Mouse (Mus musculus): ENCODE results near the gene Sdk1. TPM values are rescaled to one million over a fixed set of nuclear protein-coding genes. Genes with fewer than 3 reads are reported as not detected.

Sdk1 gene
- polyA plus RNA-seq, 1 experiment from 2014 or later, result 4.8 TPM

DNA sequence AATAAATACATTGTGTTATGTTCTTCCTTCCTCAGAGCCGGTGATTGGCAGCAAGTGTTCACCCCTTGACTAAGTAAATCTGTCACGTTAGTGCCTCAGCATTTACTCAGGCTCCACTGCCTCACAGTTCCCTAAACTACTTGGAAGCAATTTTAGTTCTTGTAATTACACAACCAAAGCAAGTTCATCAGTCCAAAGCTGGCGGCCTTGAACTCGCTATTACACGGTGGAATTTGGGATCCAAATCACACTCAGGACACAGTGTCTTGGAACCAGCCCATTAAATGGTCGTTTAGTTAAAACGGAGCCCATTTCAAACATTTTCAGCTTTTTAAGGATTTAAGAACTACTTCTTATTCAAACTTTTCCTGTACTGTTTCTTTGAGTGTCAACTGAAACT is 542.2 kb downstream of the Sdk1 start:
- Histone ChIP-seq H3K27me3 (replicated peaks; ENCODE audit: control insufficient read depth, insufficient read depth, low read length) (no peaks in the 10 kb centered on the region), H3K27ac (ENCODE audit: low read depth) (no peak overlapping the region), H3K4me1 (replicated peaks; ENCODE audit: control insufficient read depth, insufficient read depth, low read length) (no peaks in the 10 kb centered on the region), H3K4me2 (ENCODE audit: low read length) (no peak overlapping the region), H3K9ac (ENCODE audit: low read length) (no peak overlapping the region), H3K9me3 (ENCODE audit: control insufficient read depth, low read length) (no peaks in the 10 kb centered on the region), H3K4me3 (ENCODE audit: low read depth, low read length) (no peak overlapping the region), H3K36me3 (ENCODE audit: control insufficient read depth, insufficient read depth, low read length) (no peaks in the 10 kb centered on the region)
- WGBS, result 91% methylated on average over 7 of the region's 7 CpGs
- no peak for ATAC-seq (replicated peaks; ENCODE audit: low FRiP score, low TSS enrichment, low read depth)
- no peak for DNase-seq (ENCODE audit: low spot score)

DNA sequence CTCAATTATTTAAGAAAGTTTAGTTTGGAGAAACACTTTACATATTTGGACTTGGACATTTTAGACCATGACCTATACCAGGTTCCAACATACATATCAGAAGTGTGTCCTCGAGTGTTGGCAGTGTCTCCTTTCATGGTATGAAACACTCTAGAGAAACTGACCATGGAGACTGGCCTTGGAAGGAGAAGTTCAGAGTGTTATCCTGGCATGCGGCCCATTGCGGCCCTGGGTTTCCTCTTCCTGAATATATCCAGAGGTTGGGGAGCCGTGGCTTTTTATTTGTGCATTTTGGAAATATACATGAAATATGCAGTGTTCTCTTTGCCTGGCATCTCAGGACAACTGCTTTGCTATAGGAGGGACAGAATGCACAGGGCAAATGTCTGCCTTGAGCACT is 552.6 kb downstream of the Sdk1 start:
- WGBS, result 88% methylated on average over 4 of the region's 4 CpGs
- Histone ChIP-seq H3K27ac (ENCODE audit: low read depth) (no peak overlapping the region), H3K36me3 (ENCODE audit: control insufficient read depth, insufficient read depth, low read length) (no peaks in the 10 kb centered on the region), H3K4me1 (replicated peaks; ENCODE audit: control insufficient read depth, insufficient read depth, low read length) (no peaks in the 10 kb centered on the region), H3K9ac (ENCODE audit: low read length) (no peak overlapping the region), H3K4me3 (ENCODE audit: low read depth, low read length) (no peak overlapping the region), H3K9me3 (ENCODE audit: control insufficient read depth, low read length) (no peaks in the 10 kb centered on the region), H3K4me2 (ENCODE audit: low read length) (no peak overlapping the region), H3K27me3 (replicated peaks; ENCODE audit: control insufficient read depth, insufficient read depth, low read length) (no peaks in the 10 kb centered on the region)
- ATAC-seq (replicated peaks; ENCODE audit: low FRiP score, low TSS enrichment, low read depth) (no peak), DNase-seq (ENCODE audit: low spot score) (no peak)

DNA sequence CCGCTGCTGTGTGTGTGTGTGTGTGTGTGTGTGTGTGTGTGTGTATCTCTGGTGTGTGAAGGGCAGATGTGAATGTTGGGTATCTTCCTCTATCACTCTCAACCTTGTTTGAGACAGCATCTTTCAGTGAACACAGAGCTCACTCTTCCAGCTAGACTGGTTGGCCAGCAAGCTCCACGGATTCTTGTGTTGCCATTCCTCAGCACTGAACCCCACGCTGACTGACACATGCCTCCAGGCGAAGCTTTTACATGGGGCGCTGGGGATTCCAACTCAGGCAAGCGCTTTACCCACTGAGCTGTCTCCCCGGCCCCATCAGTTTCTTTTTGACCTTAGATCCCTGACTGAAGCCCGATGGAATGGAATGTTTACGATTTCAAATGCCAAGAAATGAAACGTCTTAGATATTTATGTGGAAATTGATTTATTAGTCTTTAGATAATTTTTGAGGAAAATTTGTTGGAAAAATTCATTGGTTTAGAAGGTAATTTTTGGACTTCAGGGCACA is 582.6 kb downstream of the Sdk1 start:
- no peaks in the 10 kb centered on the region for H3K9me3 ChIP-seq (ENCODE audit: control insufficient read depth, low read length)
- no peak for ATAC-seq (replicated peaks; ENCODE audit: low FRiP score, low TSS enrichment, low read depth)
- 40% methylated on average over 10 of the region's 10 CpGs for WGBS

DNA sequence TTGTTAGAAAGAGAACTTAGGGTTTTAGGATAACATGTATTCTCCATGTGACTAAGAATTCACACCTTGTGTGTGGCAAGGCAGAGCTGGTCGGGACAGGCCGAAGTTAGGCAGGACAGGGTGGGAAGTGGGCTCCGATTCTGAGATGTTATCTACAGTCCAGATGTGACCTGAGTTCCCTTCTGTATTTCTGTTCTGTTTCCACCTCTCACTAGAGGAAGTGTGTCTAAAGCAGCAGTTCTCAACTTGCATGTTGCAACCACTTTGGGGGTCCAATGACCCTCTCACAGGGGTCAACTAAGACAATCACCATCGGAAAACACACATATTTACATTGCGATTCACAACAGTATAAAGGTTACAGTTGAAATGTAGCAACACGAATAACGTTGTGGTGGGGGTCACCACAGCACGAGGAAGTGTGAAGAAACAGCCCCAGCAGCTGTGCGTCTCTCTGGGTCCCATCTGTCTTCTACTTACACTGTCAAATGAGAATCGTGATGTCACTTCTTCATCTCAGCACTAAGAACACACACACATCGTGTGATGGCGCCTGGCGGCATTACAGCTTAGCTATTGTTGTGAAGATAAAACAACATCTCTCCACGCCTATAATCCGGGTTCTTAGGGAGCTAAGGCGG is 583.6 kb downstream of the Sdk1 start:
- Histone ChIP-seq H3K4me2 (ENCODE audit: low read length) (no peak overlapping the region), H3K4me1 (replicated peaks; ENCODE audit: control insufficient read depth, insufficient read depth, low read length) (0 out of 2 replicates have a peak, but pooled peaks cover 3% of the 10 kb centered on the region), H3K36me3 (ENCODE audit: control insufficient read depth, insufficient read depth, low read length) (no peaks in the 10 kb centered on the region), H3K4me3 (ENCODE audit: low read depth, low read length) (no peak overlapping the region), H3K27ac (ENCODE audit: low read depth) (no peak overlapping the region), H3K9me3 (ENCODE audit: control insufficient read depth, low read length) (no peaks in the 10 kb centered on the region), H3K27me3 (replicated peaks; ENCODE audit: control insufficient read depth, insufficient read depth, low read length) (no peaks in the 10 kb centered on the region), H3K9ac (ENCODE audit: low read length) (no peak overlapping the region)
- ATAC-seq (replicated peaks; ENCODE audit: low FRiP score, low TSS enrichment, low read depth), result no peak
- DNase-seq (ENCODE audit: low spot score), result no peak
- 78% methylated on average over 16 of the region's 16 CpGs for WGBS

More for the DNA sequence above, 582.6 kb downstream of the Sdk1 start:
- Histone ChIP-seq H3K27ac (ENCODE audit: low read depth) (no peak overlapping the region), H3K27me3 (replicated peaks; ENCODE audit: control insufficient read depth, insufficient read depth, low read length) (no peaks in the 10 kb centered on the region), H3K9ac (ENCODE audit: low read length) (no peak overlapping the region), H3K36me3 (ENCODE audit: control insufficient read depth, insufficient read depth, low read length) (no peaks in the 10 kb centered on the region), H3K4me2 (ENCODE audit: low read length) (no peak overlapping the region), H3K4me3 (ENCODE audit: low read depth, low read length) (no peak overlapping the region), H3K4me1 (replicated peaks; ENCODE audit: control insufficient read depth, insufficient read depth, low read length) (0 out of 2 replicates have a peak, but pooled peaks cover 3% of the 10 kb centered on the region)
- DNase-seq (ENCODE audit: low spot score), result no peak

DNA sequence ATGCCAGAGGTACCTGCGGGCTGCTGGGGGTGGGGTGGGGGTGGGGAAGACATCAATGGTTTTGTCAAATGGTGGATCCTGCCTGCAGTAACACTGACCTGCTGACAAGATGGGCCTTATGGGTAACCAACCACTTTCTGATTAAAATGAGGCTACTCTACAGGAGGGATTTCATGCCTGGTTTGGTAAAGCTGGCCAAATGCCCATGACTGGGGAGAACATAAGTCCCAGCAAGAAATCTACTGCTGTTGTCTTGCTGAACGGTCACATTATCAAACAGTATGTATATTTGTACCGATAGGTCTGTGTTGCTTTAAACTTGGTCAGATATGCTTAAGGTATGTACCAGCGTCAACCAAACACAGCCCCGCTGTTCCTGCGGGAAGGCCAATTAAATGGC is 594.3 kb downstream of the Sdk1 start:
- 66% methylated on average over 6 of the region's 6 CpGs for WGBS
- Histone ChIP-seq H3K27ac (ENCODE audit: low read depth) (no peak overlapping the region), H3K4me2 (ENCODE audit: low read length) (no peak overlapping the region), H3K9me3 (ENCODE audit: control insufficient read depth, low read length) (no peaks in the 10 kb centered on the region), H3K9ac (ENCODE audit: low read length) (no peak overlapping the region), H3K36me3 (ENCODE audit: control insufficient read depth, insufficient read depth, low read length) (no peaks in the 10 kb centered on the region), H3K4me1 (replicated peaks; ENCODE audit: control insufficient read depth, insufficient read depth, low read length) (no peaks in the 10 kb centered on the region), H3K4me3 (ENCODE audit: low read depth, low read length) (no peak overlapping the region), H3K27me3 (replicated peaks; ENCODE audit: control insufficient read depth, insufficient read depth, low read length) (no peaks in the 10 kb centered on the region)
- no peak for ATAC-seq (replicated peaks; ENCODE audit: low FRiP score, low TSS enrichment, low read depth)
- no peak for DNase-seq (ENCODE audit: low spot score)

DNA sequence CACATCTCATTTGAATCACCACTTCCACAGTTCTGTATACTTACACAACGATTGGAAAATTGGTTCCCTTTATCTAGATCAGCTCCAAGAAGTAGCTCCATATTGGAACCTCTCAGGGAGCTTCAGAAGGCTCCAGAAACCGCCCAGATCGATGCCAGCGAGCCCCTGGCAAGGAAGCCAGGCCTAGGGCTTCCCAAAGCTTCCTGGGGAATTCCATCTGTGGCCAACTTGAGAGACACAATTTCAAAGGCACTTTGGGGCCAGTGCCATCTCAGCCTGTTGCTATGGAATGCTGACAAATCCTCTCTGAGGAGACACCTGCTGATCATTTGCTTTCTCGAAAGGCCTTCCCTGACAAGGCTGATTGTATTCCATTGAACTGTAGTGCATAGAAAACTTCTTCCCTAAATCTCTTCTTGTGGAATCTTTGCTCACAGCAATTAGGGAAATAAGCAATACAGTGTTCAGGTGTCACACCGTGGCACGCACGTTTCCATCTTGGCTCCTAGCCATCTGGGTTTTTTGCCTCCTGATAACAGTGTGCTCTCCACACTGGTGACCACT is 595.7 kb downstream of the Sdk1 start:
- Histone ChIP-seq H3K4me3 (ENCODE audit: low read depth, low read length) (no peak overlapping the region), H3K9ac (ENCODE audit: low read length) (no peak overlapping the region), H3K4me1 (replicated peaks; ENCODE audit: control insufficient read depth, insufficient read depth, low read length) (no peaks in the 10 kb centered on the region), H3K27ac (ENCODE audit: low read depth) (no peak overlapping the region), H3K27me3 (replicated peaks; ENCODE audit: control insufficient read depth, insufficient read depth, low read length) (no peaks in the 10 kb centered on the region), H3K4me2 (ENCODE audit: low read length) (no peak overlapping the region), H3K9me3 (ENCODE audit: control insufficient read depth, low read length) (no peaks in the 10 kb centered on the region), H3K36me3 (ENCODE audit: control insufficient read depth, insufficient read depth, low read length) (no peaks in the 10 kb centered on the region)
- ATAC-seq (replicated peaks; ENCODE audit: low FRiP score, low TSS enrichment, low read depth) (no peak), DNase-seq (ENCODE audit: low spot score) (no peak)
- 73% methylated on average over 8 of the region's 8 CpGs for WGBS

DNA sequence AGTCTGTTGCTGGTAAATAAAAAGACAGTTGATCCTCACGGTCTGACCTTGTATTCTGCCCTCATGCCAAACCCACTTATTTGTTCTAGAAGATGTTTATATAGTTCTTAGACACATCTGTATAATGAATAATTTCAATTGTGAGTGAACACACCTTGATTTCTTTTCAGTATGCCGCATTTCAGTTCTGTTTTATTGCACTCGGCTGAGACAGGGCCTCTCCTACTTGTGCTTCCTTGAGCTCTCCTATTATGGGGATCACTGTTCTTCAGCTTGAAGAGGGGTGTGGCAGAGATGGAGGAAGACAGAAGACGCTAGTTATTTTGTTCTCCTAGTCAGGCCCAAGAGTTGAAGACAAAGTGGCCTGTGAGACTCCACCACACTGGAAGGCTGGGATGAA is 603.4 kb downstream of the Sdk1 start:
- no peaks in the 10 kb centered on the region for H3K9me3 ChIP-seq (ENCODE audit: control insufficient read depth, low read length)
- H3K4me3 ChIP-seq (ENCODE audit: low read depth, low read length), result no peak overlapping the region
- no peaks in the 10 kb centered on the region for H3K27me3 ChIP-seq (replicated peaks; ENCODE audit: control insufficient read depth, insufficient read depth, low read length)
- H3K36me3 ChIP-seq (ENCODE audit: control insufficient read depth, insufficient read depth, low read length), result no peaks in the 10 kb centered on the region
- H3K4me2 ChIP-seq (ENCODE audit: low read length), result no peak overlapping the region
- no peak overlapping the region for H3K27ac ChIP-seq (ENCODE audit: low read depth)
- H3K9ac ChIP-seq (ENCODE audit: low read length), result no peak overlapping the region
- H3K4me1 ChIP-seq (replicated peaks; ENCODE audit: control insufficient read depth, insufficient read depth, low read length), result no peaks in the 10 kb centered on the region
- no peak for DNase-seq (ENCODE audit: low spot score)
- WGBS, result 42% methylated on average over 4 of the region's 4 CpGs
- ATAC-seq (replicated peaks; ENCODE audit: low FRiP score, low TSS enrichment, low read depth), result no peak

DNA sequence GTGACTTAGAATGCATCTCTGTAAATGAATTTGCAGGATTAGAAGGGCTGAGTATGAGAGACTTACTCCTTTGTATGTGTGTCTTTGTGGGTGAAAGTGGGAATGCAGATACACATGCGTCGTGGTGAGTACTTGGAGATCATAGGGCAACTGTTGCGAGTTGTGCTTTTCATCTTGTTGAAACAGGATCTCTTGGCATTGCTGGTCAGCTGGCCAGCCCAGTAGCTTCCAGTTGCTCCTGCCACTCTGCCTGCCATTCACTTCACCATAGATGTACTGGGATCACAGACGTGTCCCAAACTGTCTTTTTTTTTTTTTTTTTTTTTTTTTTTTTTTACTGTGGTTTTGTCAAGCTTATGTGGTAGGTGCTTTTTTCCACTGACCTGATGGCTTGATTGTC is 606.4 kb downstream of the Sdk1 start:
- Histone ChIP-seq H3K27ac (ENCODE audit: low read depth) (no peak overlapping the region), H3K4me3 (ENCODE audit: low read depth, low read length) (no peak overlapping the region), H3K36me3 (ENCODE audit: control insufficient read depth, insufficient read depth, low read length) (no peaks in the 10 kb centered on the region), H3K27me3 (replicated peaks; ENCODE audit: control insufficient read depth, insufficient read depth, low read length) (no peaks in the 10 kb centered on the region), H3K4me2 (ENCODE audit: low read length) (no peak overlapping the region), H3K9ac (ENCODE audit: low read length) (no peak overlapping the region), H3K4me1 (replicated peaks; ENCODE audit: control insufficient read depth, insufficient read depth, low read length) (peaks cover 12% of the 10 kb centered on the region; the same call in 1 of the 2 replicates), H3K9me3 (ENCODE audit: control insufficient read depth, low read length) (no peaks in the 10 kb centered on the region)
- DNase-seq (ENCODE audit: low spot score), result no peak
- WGBS, result 83% methylated on average over 4 of the region's 4 CpGs
- no peak for ATAC-seq (replicated peaks; ENCODE audit: low FRiP score, low TSS enrichment, low read depth)

DNA sequence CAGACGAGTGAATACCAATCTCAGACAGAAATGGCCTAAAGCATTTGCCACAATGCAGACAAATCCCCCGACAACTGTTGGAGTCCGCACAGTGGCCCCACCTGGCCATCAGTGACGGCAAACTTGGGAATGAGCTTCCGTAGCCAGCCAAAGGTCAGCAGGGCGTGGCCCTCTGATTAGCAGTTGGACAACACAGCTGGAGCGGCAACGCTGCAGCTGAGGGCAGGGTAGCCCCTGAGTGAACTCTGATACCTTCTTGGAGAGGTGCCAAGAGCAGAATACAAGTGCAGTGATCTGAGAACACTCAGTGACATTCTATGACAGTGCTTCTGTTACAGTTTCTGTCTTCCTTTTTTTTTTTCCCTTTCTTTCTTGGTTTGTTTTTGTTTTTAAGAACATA is 610.9 kb downstream of the Sdk1 start:
- WGBS, result 36% methylated on average over 8 of the region's 8 CpGs
- ATAC-seq (replicated peaks; ENCODE audit: low FRiP score, low TSS enrichment, low read depth) (peak; percentile 84), DNase-seq (ENCODE audit: low spot score) (peak; percentile 74)
- Histone ChIP-seq H3K9ac (ENCODE audit: low read length) (no peak overlapping the region), H3K4me3 (ENCODE audit: low read depth, low read length) (no peak overlapping the region), H3K4me1 (replicated peaks; ENCODE audit: control insufficient read depth, insufficient read depth, low read length) (peaks cover 12% of the 10 kb centered on the region; the same call in 1 of the 2 replicates), H3K9me3 (ENCODE audit: control insufficient read depth, low read length) (no peaks in the 10 kb centered on the region), H3K27ac (ENCODE audit: low read depth) (no peak overlapping the region), H3K27me3 (replicated peaks; ENCODE audit: control insufficient read depth, insufficient read depth, low read length) (no peaks in the 10 kb centered on the region), H3K36me3 (ENCODE audit: control insufficient read depth, insufficient read depth, low read length) (no peaks in the 10 kb centered on the region), H3K4me2 (ENCODE audit: low read length) (no peak overlapping the region)

Data from intestine, embryonic 14.5 days (tissue).